Mouse (Mus musculus): ENCODE measurements around the gene Cpn2.

DNA sequence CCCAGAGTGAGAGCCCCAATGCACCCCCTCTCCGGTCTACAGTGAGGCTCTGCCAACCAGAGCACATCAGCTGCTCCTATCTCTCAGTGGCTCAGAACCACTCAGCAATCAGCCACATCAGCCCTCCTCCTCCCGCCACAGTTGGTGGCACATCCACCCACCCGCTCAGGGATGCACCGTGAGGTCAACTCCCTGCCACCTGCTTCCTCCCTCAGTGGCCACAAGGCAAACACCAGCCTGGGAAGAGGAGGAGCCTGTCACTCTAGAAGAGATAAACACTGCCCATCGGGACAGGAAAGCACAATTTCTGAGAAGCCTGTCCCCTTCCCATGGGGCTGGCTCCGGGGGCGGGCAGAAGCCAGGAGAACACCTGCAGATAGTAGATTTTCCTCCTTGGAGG, 39.9 kb downstream of the Cpn2 start:
- TF ChIP-seq CTCF (IDR thresholded peaks at IDR 0.05; ENCODE audit: extremely low read depth, insufficient read depth, insufficient read length, insufficient replicate concordance) (no peak), POLR2A (IDR thresholded peaks at IDR 0.05; ENCODE audit: low read depth, low read length) (no peak)
